Mouse (Mus musculus) intestine, embryonic 16.5 days (tissue): ENCODE measurements around the gene Fuom. TPM values are rescaled to one million over a fixed set of nuclear protein-coding genes. Genes with fewer than 3 reads are reported as not detected.
"Not testable (repeated sequence)": the region's sequence is repeated elsewhere in the genome, so short reads cannot be mapped to it uniquely, and the experiment has no call there.

Experiments used
- ATAC-seq: fragments of 200-750 bp; cut with Nextera tagmentation; 2 replicates; pipeline ENCODE4 v1.8.0; 2017; ENCODE audit warnings: moderate TSS enrichment, moderate library complexity
- H3K27ac ChIP-seq: fragments of 300-500 bp; sonication (generic); 2 replicates; pipeline ENCODE4 v1.5.1; 2014; ENCODE audit warnings: mild to moderate bottlenecking, low read length
- H3K27me3 ChIP-seq: fragments of 300-500 bp; sonication (generic); replicated peaks from 2 replicates; pipeline ENCODE4 v1.6.1; 2014; ENCODE audit warnings: low read length, control low read depth, mixed read lengths; ENCODE audit not compliant: control insufficient read depth, insufficient read depth
- H3K36me3 ChIP-seq: fragments of 300-500 bp; sonication (generic); 2 replicates; pipeline ENCODE4 v1.6.1; 2014; ENCODE audit warnings: low read length, control low read depth; ENCODE audit not compliant: control insufficient read depth, insufficient read depth
- H3K4me1 ChIP-seq: fragments of 300-500 bp; sonication (generic); 2 replicates; pipeline ENCODE4 v1.6.1; 2014; ENCODE audit warnings: low read length, control low read depth, mixed read lengths; ENCODE audit not compliant: control insufficient read depth, insufficient read depth
- H3K4me2 ChIP-seq: fragments of 300-500 bp; sonication (generic); 2 replicates; pipeline ENCODE4 v1.6.1; 2014; ENCODE audit warnings: low read depth, low read length, control low read depth
- H3K4me3 ChIP-seq: fragments of 300-500 bp; sonication (generic); 2 replicates; pipeline ENCODE4 v1.5.1; 2014; ENCODE audit warnings: mild to moderate bottlenecking, low read length
- H3K9ac ChIP-seq: fragments of 300-500 bp; sonication (generic); 2 replicates; pipeline ENCODE4 v1.6.1; 2014; ENCODE audit warnings: low read depth, low read length
- H3K9me3 ChIP-seq: fragments of 300-500 bp; sonication (generic); 2 replicates; pipeline ENCODE4 v1.6.1; 2016; ENCODE audit warnings: low read length, control low read depth; ENCODE audit not compliant: control insufficient read depth
- WGBS: fragments of 180-500 bp; shearing (Covaris S2); extraction: QIAGEN DNeasy Blood & Tissue Kit; methylation state at CpG from one replicate; pipeline ENCODE4 v1.1.7; 2014; 5-methylcytosine and 5-hydroxymethylcytosine counted together
- polyA plus RNA-seq: library from polyadenylated mRNA; unstranded; fragments of >200 nt; fragmentation: Nextera tagmentation; extraction: Ambion mirVana; gene quantifications from 2 replicates; pipeline ENCODE4 v1.2.1, GENCODE M21; 2015

Fuom gene
- polyA plus RNA-seq, result 68.2 and 70.7 TPM in 2 replicates

DNA sequence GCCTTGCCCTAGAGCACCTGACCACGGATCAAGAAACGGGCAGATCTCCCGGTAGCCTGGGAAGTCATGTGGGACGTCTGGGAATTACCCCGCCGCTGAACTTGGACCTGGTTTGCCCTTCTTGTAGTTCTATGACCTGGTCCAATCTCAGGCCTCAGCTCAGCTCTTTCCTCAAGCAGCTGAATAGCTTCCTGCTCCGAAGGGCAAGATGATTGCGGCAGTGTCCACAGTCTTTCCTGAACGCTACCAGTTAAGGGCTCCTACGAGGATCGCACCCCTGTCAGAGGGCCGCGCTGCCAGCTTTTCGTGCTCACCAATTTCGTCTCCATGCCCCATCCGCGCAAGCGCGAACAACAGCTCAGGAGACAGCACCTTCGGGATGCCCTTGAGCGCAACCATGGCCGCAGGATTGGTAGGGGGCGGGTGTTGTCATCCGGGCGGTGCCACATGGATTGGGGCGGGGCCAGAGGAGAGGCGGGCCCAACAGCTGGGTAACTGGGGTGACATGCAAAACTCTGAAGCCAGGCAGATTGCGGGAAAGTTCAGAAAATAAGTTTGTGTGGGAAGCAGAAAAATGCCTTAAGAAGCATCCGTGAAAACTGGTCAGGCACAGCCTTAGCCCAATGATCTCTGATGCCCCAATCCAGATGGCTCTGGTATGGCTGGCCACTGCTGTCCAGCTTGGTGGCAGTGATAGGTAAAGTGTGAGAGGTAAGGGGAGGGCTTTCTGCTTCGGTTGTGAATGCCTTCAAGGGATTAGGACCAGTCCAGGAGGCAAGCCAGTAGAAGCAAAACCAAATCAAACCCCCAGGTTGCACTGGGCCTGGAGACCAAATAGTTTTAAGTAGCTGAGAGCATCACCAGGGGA is at the start of gene Fuom:
TSS of gene Fuom (minus strand) at position 449 of the 868 bp plus-strand sequence.
- peak; percentile 96 for ATAC-seq
- peak within 1 kb of the TSS; percentile 90 for H3K27ac ChIP-seq
- H3K4me2 ChIP-seq, result peak within 1 kb of the TSS; percentile 83
- H3K4me1 ChIP-seq, result peaks cover 8% of the 10 kb centered on the region; the same call in 1 of the 2 replicates
- no peaks in the 10 kb centered on the region for H3K27me3 ChIP-seq
- 1% methylated on average over 30 of the region's 30 CpGs for WGBS
- H3K4me3 ChIP-seq, result peak within 1 kb of the TSS; percentile 56
- H3K9me3 ChIP-seq, result no peaks in the 10 kb centered on the region
- peak within 1 kb of the TSS; percentile 75 for H3K9ac ChIP-seq
- no peaks in the 10 kb centered on the region for H3K36me3 ChIP-seq

DNA sequence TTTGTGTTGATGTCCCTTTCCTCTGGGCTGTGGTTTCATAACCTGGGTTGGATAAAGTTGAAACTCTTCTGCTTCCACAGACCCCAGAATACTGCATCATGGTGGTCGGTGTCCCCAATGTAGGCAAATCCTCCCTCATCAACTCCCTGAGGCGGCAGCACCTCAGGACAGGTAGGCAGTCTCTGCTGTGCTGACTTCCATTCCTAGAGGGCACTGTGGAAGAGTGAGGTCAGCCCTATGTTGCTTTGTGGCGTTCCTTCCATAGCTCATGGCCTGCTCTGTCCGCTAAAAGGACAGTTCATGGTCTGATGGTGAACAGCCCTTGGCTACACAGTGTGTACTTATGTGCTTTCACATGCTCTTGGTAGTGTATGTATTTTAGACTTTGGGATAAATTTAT is 42.3 kb upstream of the Fuom start:
- 85% methylated on average over 4 of the region's 4 CpGs for WGBS
- H3K4me2 ChIP-seq, result no peak overlapping the region
- no peaks in the 10 kb centered on the region for H3K4me1 ChIP-seq
- no peak overlapping the region for H3K9ac ChIP-seq
- no peaks in the 10 kb centered on the region for H3K27me3 ChIP-seq
- H3K27ac ChIP-seq, result no peak overlapping the region
- ATAC-seq, result no peak
- no peaks in the 10 kb centered on the region for H3K9me3 ChIP-seq
- no peaks in the 10 kb centered on the region for H3K36me3 ChIP-seq
- no peak overlapping the region for H3K4me3 ChIP-seq

DNA sequence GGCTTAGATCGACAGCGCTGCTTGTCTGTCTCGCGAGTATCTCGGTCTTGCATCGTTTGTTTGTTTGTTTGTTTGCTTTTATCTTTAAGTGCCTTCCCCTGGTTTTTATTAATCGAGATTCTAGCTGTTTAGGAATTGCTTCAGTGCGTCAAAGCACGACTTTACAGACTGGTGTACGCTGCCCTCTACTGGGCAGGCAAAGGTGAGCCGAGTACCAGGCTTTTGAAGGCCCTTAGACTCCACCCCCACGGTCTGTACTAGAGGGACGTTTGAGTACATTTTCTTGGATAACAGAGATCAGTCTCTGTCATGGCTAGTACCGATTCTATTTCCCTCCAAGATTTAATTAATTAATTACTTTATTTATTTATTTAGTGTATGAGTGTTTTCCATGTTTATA is 39.1 kb upstream of the Fuom start:
- no peak for ATAC-seq
- Histone ChIP-seq H3K4me3 (no peak overlapping the region), H3K27ac (no peak overlapping the region), H3K27me3 (no peaks in the 10 kb centered on the region), H3K4me2 (no peak overlapping the region), H3K9ac (no peak overlapping the region), H3K36me3 (no peaks in the 10 kb centered on the region), H3K4me1 (peaks cover 4% of the 10 kb centered on the region; the same call in 1 of the 2 replicates), H3K9me3 (no peaks in the 10 kb centered on the region)
- WGBS, result 4% methylated on average over 14 of the region's 14 CpGs

DNA sequence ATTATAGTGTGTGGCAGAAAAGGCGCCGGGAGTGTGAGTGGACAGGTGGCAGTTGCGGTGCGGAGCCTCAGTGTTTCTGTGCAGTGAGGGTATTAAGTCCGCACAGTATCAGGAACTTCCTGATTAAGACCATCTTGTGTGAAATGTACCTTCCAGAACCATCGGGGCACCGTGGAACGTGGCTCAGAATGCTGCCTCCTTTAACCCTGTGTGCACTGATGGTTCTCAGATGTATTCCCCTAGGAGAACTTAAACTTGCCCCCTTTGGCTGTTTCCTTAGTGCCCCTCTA is 35.7 kb upstream of the Fuom start:
- no peak for ATAC-seq
- Histone ChIP-seq H3K27ac (peak overlapping the region; percentile 64), H3K4me3 (peak overlapping the region; percentile 80), H3K9ac (peak overlapping the region; percentile 99), H3K4me2 (peak overlapping the region; percentile 84), H3K27me3 (no peaks in the 10 kb centered on the region), H3K4me1 (peaks cover 4% of the 10 kb centered on the region; the same call in 1 of the 2 replicates), H3K9me3 (no peaks in the 10 kb centered on the region), H3K36me3 (no peaks in the 10 kb centered on the region)
- 0% methylated on average over 8 of the region's 8 CpGs for WGBS

DNA sequence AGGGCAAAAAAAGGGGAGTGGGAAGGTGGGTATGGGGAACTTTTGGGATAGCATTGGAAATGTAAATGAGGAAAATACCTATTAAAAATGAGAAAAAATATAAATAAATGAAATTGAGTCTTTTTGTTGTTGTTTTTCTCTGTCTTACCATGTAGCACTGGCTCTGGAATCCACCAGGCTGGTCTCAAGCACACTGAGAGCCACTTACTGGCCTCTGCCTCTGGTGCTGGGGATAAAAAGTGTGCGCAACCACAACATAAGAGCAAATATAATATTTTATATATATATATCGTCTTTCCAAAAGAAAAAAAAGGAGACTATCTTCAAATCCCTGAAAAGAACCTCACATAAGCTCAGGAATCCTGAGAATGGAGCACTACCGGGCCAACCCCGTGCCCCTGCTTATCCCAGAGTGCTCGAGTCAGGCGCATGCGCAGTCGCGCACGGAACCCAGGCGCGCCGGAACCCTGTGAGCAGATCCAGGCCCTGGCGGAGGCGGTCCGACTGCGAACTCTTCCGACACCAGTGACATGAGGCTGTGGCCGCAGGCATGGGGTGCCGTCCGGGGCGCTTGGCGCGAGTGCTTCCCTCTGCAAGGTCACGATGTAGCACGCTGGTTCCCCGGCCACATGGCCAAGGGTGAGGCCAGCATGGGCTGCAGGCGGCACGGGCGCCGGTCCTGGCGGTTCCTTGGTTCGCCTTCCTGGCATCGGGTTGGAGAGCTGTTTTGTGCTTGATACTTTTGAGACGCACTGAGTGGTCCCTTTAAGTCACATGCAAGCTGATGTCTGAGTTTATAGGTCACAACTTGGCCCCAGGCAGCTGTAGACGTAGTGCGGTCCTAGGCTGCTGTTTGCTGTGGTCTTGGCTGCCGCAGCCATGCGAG is 35.1 kb upstream of the Fuom start, which contains the start of gene Mtg1:
TSS of gene Mtg1 (plus strand) at position 430 of the 886 bp plus-strand sequence.
- H3K4me1 ChIP-seq, result peaks cover 4% of the 10 kb centered on the region; the same call in 1 of the 2 replicates
- peak within 1 kb of the TSS; percentile 80 for H3K4me3 ChIP-seq
- no peaks in the 10 kb centered on the region for H3K36me3 ChIP-seq
- ATAC-seq, result peak; percentile 99
- H3K27ac ChIP-seq, result peak within 1 kb of the TSS; percentile 64
- no peaks in the 10 kb centered on the region for H3K27me3 ChIP-seq
- WGBS, result 1% methylated on average over 39 of the region's 39 CpGs
- H3K4me2 ChIP-seq, result peak within 1 kb of the TSS; percentile 84
- H3K9me3 ChIP-seq, result no peaks in the 10 kb centered on the region
- peak within 1 kb of the TSS; percentile 99 for H3K9ac ChIP-seq

DNA sequence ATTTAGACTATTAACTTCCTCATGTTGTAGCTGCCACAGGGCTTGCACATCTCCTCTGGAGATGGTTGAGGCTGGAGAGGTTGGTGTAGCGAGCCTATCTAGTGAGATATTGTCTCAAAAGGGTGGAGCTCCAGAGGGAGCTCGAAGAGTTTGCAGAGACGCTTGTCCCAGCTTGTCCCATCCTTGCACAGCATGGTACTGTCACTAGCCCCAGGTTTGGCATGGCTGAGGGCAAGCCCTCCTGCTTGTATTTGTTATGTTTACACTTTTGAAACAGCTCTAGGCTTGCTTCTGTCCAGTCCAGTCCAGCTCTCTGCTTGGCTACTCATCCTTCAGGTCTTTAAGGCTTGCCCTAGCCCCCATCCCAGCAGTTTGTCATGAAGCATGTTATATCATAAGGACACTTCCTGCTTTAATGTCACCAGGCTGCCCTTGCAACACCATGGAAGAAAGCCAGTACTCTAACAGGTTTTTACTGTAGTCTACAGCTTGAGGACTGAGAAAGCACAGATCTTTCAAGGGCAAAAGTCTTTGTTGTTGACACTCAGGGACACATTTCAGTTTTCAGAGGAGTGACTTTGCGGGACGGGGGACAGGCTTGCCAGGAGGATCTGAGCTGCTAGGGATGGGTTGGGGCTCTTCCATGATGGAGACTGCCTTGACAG is 33.0 kb upstream of the Fuom start:
- no peak overlapping the region for H3K4me2 ChIP-seq
- H3K27me3 ChIP-seq, result no peaks in the 10 kb centered on the region
- H3K9ac ChIP-seq, result no peak overlapping the region
- no peak for ATAC-seq
- H3K36me3 ChIP-seq, result 0 out of 2 replicates have a peak, but pooled peaks cover 3% of the 10 kb centered on the region
- WGBS, result 91% methylated on average over 5 of the region's 5 CpGs
- H3K4me1 ChIP-seq, result peaks cover 4% of the 10 kb centered on the region; the same call in 1 of the 2 replicates
- H3K27ac ChIP-seq, result no peak overlapping the region
- H3K4me3 ChIP-seq, result no peak overlapping the region
- no peaks in the 10 kb centered on the region for H3K9me3 ChIP-seq

DNA sequence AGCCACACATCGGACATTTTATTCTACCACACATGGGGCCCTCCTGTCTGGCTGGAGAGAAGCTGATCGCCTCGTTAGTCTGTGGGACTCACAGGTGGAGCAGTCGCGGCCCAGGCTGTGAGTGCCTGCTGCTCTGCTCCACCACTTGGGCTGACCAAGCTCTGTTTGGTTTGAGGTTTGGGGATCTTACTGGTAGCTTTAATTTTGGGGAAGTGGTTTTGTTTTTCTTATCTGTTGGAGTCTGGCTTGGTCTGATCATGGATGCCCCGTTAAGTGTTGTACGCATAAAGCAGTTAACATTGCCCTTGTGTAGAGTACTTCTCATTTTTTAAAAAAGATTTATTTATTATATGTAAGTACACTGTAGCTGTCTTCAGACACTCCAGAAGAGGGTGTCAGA is 31.8 kb upstream of the Fuom start:
- not testable (repeated sequence) for H3K27ac ChIP-seq, H3K4me2 ChIP-seq, H3K9me3 ChIP-seq, H3K27me3 ChIP-seq, H3K9ac ChIP-seq, ATAC-seq, H3K36me3 ChIP-seq, H3K4me1 ChIP-seq, H3K4me3 ChIP-seq
- 96% methylated on average over 4 of the region's 7 CpGs for WGBS

DNA sequence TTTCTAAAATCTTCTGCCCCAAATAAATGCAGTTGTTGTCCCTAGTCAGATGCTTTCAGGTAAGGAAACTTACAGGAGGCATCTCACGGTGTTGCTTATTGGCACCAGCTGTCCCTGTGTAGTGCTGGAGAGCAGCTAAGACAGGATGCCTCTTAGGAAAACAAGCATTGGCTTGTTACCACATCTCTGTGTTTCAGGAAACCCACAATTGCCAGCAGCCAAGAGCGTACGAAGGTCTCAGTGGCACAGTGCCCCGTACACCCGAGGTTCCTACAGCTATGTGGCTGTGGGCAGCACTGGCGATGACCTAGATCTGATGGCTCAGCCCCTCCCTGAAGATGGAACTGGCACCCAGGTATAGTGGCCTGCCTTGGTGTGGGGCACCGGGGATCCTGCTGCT is 29.9 kb upstream of the Fuom start:
- not testable (repeated sequence) for H3K4me2 ChIP-seq, H3K27ac ChIP-seq, H3K9me3 ChIP-seq, H3K9ac ChIP-seq, H3K4me1 ChIP-seq, H3K36me3 ChIP-seq, ATAC-seq, H3K27me3 ChIP-seq, H3K4me3 ChIP-seq
- WGBS, result 96% methylated on average over 7 of the region's 7 CpGs

DNA sequence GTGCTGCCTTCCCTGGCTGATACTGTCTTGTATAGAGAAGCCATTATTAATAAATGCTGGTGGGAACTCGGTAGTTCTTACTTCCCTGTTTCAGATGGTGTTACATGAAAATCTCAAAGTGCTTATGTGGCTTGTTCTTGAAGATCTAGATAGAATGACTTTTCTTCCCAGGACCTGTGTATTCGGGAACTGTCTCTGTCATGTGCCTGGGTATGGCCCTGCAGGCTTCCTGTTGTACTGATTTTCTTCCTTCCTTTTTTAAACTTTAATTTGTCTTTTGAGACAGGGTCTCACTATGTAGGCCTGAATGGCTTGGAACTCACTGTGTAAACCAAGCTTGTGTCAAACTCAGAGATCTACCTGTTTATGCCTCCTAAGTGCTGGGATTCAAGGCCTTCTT is 25.7 kb upstream of the Fuom start:
- H3K4me1 ChIP-seq, result peaks cover 5% of the 10 kb centered on the region; the same call in 1 of the 2 replicates
- no peak overlapping the region for H3K4me3 ChIP-seq
- H3K36me3 ChIP-seq, result 0 out of 2 replicates have a peak, but pooled peaks cover 3% of the 10 kb centered on the region
- no peaks in the 10 kb centered on the region for H3K9me3 ChIP-seq
- ATAC-seq, result no peak
- no peak overlapping the region for H3K9ac ChIP-seq
- WGBS, result 77% methylated on average over 2 of the region's 2 CpGs
- no peak overlapping the region for H3K27ac ChIP-seq
- H3K4me2 ChIP-seq, result no peak overlapping the region
- no peaks in the 10 kb centered on the region for H3K27me3 ChIP-seq
